Comparison of ENCODE assay signal across 20 mouse cellular contexts in genomic region chr5:6103107-6103506, GRCm38 (mm10).
DNase-seq lines count a peak whose midpoint lies in the region; ATAC-seq and TF ChIP-seq lines count a peak whose summit lies in the region.
"Had no signal": no experiment of that assay in that cellular context is flagged by ENCODE, and none has a peak within 500 bp of the region (broad histone marks: within the 10 kb centered on the region; RNA-seq: fewer than 3 reads in every experiment).

No protein-coding gene starts in this region.

- H3K27ac ChIP-seq in forebrain, embryonic 14.5 days (ENCODE audit: low read depth, low read length) = no peak overlapping the region
- H3K27ac ChIP-seq in forebrain, embryonic 10.5 days = no peak overlapping the region
- no peak overlapping the region for H3K27ac ChIP-seq in midbrain, embryonic 14.5 days (replicated peaks; ENCODE audit: low read depth, low read length)
- H3K27ac ChIP-seq in midbrain, embryonic 13.5 days = no peak overlapping the region
- H3K27ac ChIP-seq in forebrain, postnatal 0 days (ENCODE audit: low read depth, low read length) = no peak overlapping the region
- no peak overlapping the region for H3K27ac ChIP-seq in neural tube, embryonic 15.5 days (replicated peaks)
- H3K27ac ChIP-seq: embryonic facial prominence, embryonic 10.5 days; heart, embryonic 15.5 days had no signal

- no peaks in the 10 kb centered on the region for H3K4me1 ChIP-seq in forebrain, embryonic 14.5 days (ENCODE audit: control insufficient read depth, insufficient read depth, low read length)
- H3K4me1 ChIP-seq in forebrain, embryonic 10.5 days = no peaks in the 10 kb centered on the region
- no peaks in the 10 kb centered on the region for H3K4me1 ChIP-seq in midbrain, embryonic 14.5 days (ENCODE audit: control insufficient read depth, insufficient read depth, low read length)
- H3K4me1 ChIP-seq in midbrain, embryonic 13.5 days (replicated peaks) = no peaks in the 10 kb centered on the region
- no peaks in the 10 kb centered on the region for H3K4me1 ChIP-seq in forebrain, postnatal 0 days (ENCODE audit: insufficient read depth)
- no peaks in the 10 kb centered on the region for H3K4me1 ChIP-seq in neural tube, embryonic 15.5 days
- H3K4me1 ChIP-seq: embryonic facial prominence, embryonic 10.5 days; heart, embryonic 15.5 days had no signal

- H3K27me3 ChIP-seq in forebrain, embryonic 14.5 days (replicated peaks; ENCODE audit: control insufficient read depth, insufficient read depth, low read length) = no peaks in the 10 kb centered on the region
- no peaks in the 10 kb centered on the region for H3K27me3 ChIP-seq in forebrain, embryonic 10.5 days (ENCODE audit: poor library complexity, severe bottlenecking)
- no peaks in the 10 kb centered on the region for H3K27me3 ChIP-seq in midbrain, embryonic 14.5 days (ENCODE audit: control insufficient read depth, insufficient read depth, low read length)
- H3K27me3 ChIP-seq in midbrain, embryonic 13.5 days = no peaks in the 10 kb centered on the region
- H3K27me3 ChIP-seq in forebrain, postnatal 0 days (ENCODE audit: insufficient read depth, low read length) = no peaks in the 10 kb centered on the region
- no peaks in the 10 kb centered on the region for H3K27me3 ChIP-seq in neural tube, embryonic 15.5 days (replicated peaks)
- H3K27me3 ChIP-seq: heart, embryonic 15.5 days had no signal

- no peak; the same call in 1 of the 2 replicates for ATAC-seq in forebrain, embryonic 14.5 days
- ATAC-seq in midbrain, embryonic 14.5 days (ENCODE audit: low FRiP score, low TSS enrichment) = no peak
- ATAC-seq in midbrain, embryonic 13.5 days = no peak
- peak; percentile 25; the same call in 1 of the 2 replicates for ATAC-seq in forebrain, postnatal 0 days
- peak; percentile 74 for ATAC-seq in neural tube, embryonic 15.5 days (ENCODE audit: low FRiP score)
- no peak for ATAC-seq in erythroid progenitor cell, adult 5-6 weeks (replicated peaks; ENCODE audit: low FRiP score, poor library complexity, severe bottlenecking)
- ATAC-seq: lung, postnatal 0 days; midbrain, embryonic 16.5 days had no signal

- H3K4me3 ChIP-seq in forebrain, embryonic 14.5 days (ENCODE audit: low read depth, low read length) = no peak overlapping the region
- no peak overlapping the region for H3K4me3 ChIP-seq in forebrain, embryonic 10.5 days
- H3K4me3 ChIP-seq in midbrain, embryonic 14.5 days (replicated peaks; ENCODE audit: low read depth, low read length) = no peak overlapping the region
- H3K4me3 ChIP-seq in midbrain, embryonic 13.5 days (replicated peaks) = no peak overlapping the region
- no peak overlapping the region for H3K4me3 ChIP-seq in forebrain, postnatal 0 days (ENCODE audit: low read depth, low read length)
- no peak overlapping the region for H3K4me3 ChIP-seq in neural tube, embryonic 15.5 days (replicated peaks)
- H3K4me3 ChIP-seq: embryonic facial prominence, embryonic 10.5 days; heart, embryonic 15.5 days had no signal

- no peak overlapping the region for H3K9ac ChIP-seq in forebrain, embryonic 14.5 days (ENCODE audit: low read length)
- H3K9ac ChIP-seq in midbrain, embryonic 14.5 days (replicated peaks; ENCODE audit: low read length) = no peak overlapping the region
- no peak overlapping the region for H3K9ac ChIP-seq in midbrain, embryonic 13.5 days (replicated peaks)
- no peak overlapping the region for H3K9ac ChIP-seq in forebrain, postnatal 0 days
- no peak overlapping the region for H3K9ac ChIP-seq in neural tube, embryonic 15.5 days (replicated peaks)
- H3K9ac ChIP-seq: heart, embryonic 15.5 days had no signal

- no peaks in the 10 kb centered on the region for H3K36me3 ChIP-seq in forebrain, embryonic 14.5 days (ENCODE audit: control insufficient read depth, insufficient read depth, low read length)
- H3K36me3 ChIP-seq in forebrain, embryonic 10.5 days (replicated peaks) = no peaks in the 10 kb centered on the region
- no peaks in the 10 kb centered on the region for H3K36me3 ChIP-seq in midbrain, embryonic 14.5 days (ENCODE audit: control insufficient read depth, insufficient read depth, low read length)
- no peaks in the 10 kb centered on the region for H3K36me3 ChIP-seq in midbrain, embryonic 13.5 days
- H3K36me3 ChIP-seq in forebrain, postnatal 0 days (ENCODE audit: insufficient read depth) = no peaks in the 10 kb centered on the region
- no peaks in the 10 kb centered on the region for H3K36me3 ChIP-seq in neural tube, embryonic 15.5 days
- H3K36me3 ChIP-seq: embryonic facial prominence, embryonic 10.5 days; G1E; heart, embryonic 15.5 days had no signal

- 77% methylated on average over 7 of the region's 7 CpGs for WGBS in forebrain, embryonic 14.5 days
- WGBS in forebrain, embryonic 10.5 days = 87% methylated on average over 7 of the region's 7 CpGs
- 66% methylated on average over 7 of the region's 7 CpGs for WGBS in midbrain, embryonic 14.5 days
- 65% methylated on average over 7 of the region's 7 CpGs for WGBS in midbrain, embryonic 13.5 days
- 68% methylated on average over 7 of the region's 7 CpGs for WGBS in forebrain, postnatal 0 days
- 48% methylated on average over 7 of the region's 7 CpGs for WGBS in neural tube, embryonic 15.5 days

- H3K9me3 ChIP-seq in forebrain, embryonic 14.5 days (replicated peaks; ENCODE audit: control insufficient read depth, low read length) = no peaks in the 10 kb centered on the region
- H3K9me3 ChIP-seq in forebrain, embryonic 10.5 days = no peaks in the 10 kb centered on the region
- no peaks in the 10 kb centered on the region for H3K9me3 ChIP-seq in midbrain, embryonic 14.5 days (ENCODE audit: control insufficient read depth, low read length)
- no peaks in the 10 kb centered on the region for H3K9me3 ChIP-seq in midbrain, embryonic 13.5 days
- no peaks in the 10 kb centered on the region for H3K9me3 ChIP-seq in forebrain, postnatal 0 days (ENCODE audit: low read length)
- H3K9me3 ChIP-seq in neural tube, embryonic 15.5 days (replicated peaks) = no peaks in the 10 kb centered on the region
- H3K9me3 ChIP-seq: embryonic facial prominence, embryonic 10.5 days; G1E; heart, embryonic 15.5 days had no signal

- peak; percentile 41 for DNase-seq in forebrain, embryonic 14.5 days (ENCODE audit: low spot score)
- no peak for DNase-seq in forebrain, embryonic 10.5 days (ENCODE audit: extremely low spot score, low spot score)
- DNase-seq in midbrain, embryonic 14.5 days = peak; percentile 7
- peak; percentile 18 for DNase-seq in forebrain, postnatal 0 days
- DNase-seq: adrenal gland, postnatal 14 days; cerebellum, adult 2 months; cerebellum, postnatal 36 days; gastrocnemius, postnatal 10 days; kidney, adult 11 months; left cerebral cortex, postnatal 4 days; liver; thymus, postnatal 25 days had no signal

- no peak overlapping the region for H3K4me2 ChIP-seq in forebrain, embryonic 14.5 days (ENCODE audit: low read length)
- H3K4me2 ChIP-seq in midbrain, embryonic 14.5 days (ENCODE audit: low read length) = no peak overlapping the region
- no peak overlapping the region for H3K4me2 ChIP-seq in midbrain, embryonic 13.5 days (replicated peaks)
- H3K4me2 ChIP-seq in forebrain, postnatal 0 days (ENCODE audit: low read depth) = no peak overlapping the region
- peak overlapping the region; percentile 17; the same call in 1 of the 2 replicates for H3K4me2 ChIP-seq in neural tube, embryonic 15.5 days
- H3K4me2 ChIP-seq: heart, embryonic 15.5 days had no signal

- no peak for TF ChIP-seq CTCF in forebrain, postnatal 0 days (IDR thresholded peaks at IDR 0.05; ENCODE audit: low read depth)

Comparison
In these comparisons a context has a peak if more than half of its experiments do, and no peak if none do; other contexts are left out.
1. ATAC-seq: peak in forebrain, postnatal 0 days (single experiment) and neural tube, embryonic 15.5 days (single experiment); none in forebrain, embryonic 14.5 days (single experiment), midbrain, embryonic 14.5 days (single experiment), midbrain, embryonic 13.5 days (single experiment) and erythroid progenitor cell, adult 5-6 weeks (single experiment).